Mouse (Mus musculus): ENCODE results near the gene Cdadc1.

DNA sequence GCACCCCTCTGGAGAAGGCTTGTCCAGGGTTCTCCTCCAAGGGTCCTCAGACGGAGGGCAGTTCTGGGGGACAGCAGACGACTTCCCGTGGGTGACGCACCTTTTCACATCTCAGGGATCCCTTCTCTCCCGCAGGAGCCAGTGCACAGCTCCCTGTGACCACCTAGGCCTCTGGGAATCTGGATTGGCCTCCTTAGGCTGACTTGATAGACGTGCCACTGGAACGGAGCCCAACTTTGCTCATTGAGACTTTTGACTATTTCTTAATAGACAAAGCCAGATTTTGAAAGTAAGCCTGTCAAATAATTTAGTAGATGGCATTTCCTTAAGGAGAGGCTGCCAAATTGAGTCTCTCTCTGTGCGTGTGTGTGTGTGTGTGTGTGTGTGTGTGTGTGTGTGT lies 29.0 kb upstream of the Cdadc1 start:
- TF ChIP-seq POLR2A (IDR thresholded peaks at IDR 0.05; ENCODE audit: extremely low read depth, insufficient read depth, low read length) (no peak), CTCF (IDR thresholded peaks at IDR 0.05; ENCODE audit: low read depth, low read length) (no peak)
